Mouse (Mus musculus) midbrain, postnatal 0 days (tissue): Measurements from ENCODE around the gene Tpk1. TPM values are rescaled to one million over a fixed set of nuclear protein-coding genes. Genes with fewer than 3 reads are reported as not detected.

Source experiments
- ATAC-seq: fragments of 200-750 bp; cut with Nextera tagmentation; 2 replicates; pipeline ENCODE4 v1.8.0; 2017; ENCODE audit warnings: moderate number of reproducible peaks, mild to moderate bottlenecking, moderate TSS enrichment, moderate library complexity; ENCODE audit not compliant: low FRiP score
- DNase-seq: peaks from one replicate; pipeline ENCODE4 v3.0.0-alpha.2; 2015; ENCODE audit warnings: low spot score
- H3K27ac ChIP-seq: fragments of 300-500 bp; sonication (generic); 2 replicates; pipeline ENCODE4 v1.5.1; 2014; ENCODE audit warnings: low read depth, mild to moderate bottlenecking, low read length, mixed read lengths
- H3K27me3 ChIP-seq: fragments of 300-500 bp; sonication (generic); 2 replicates; pipeline ENCODE4 v1.6.1; 2014; ENCODE audit warnings: low read length, control low read depth, mixed read lengths; ENCODE audit not compliant: insufficient read depth
- H3K36me3 ChIP-seq: fragments of 300-500 bp; sonication (generic); 2 replicates; pipeline ENCODE4 v1.6.1; 2014; ENCODE audit warnings: low read length, control low read depth, mixed read lengths; ENCODE audit not compliant: insufficient read depth
- H3K4me1 ChIP-seq: fragments of 300-500 bp; sonication (generic); 2 replicates; pipeline ENCODE4 v1.6.1; 2014; ENCODE audit warnings: mild to moderate bottlenecking, control low read depth, antibody characterized with exemption, low read length, mixed read lengths; ENCODE audit not compliant: insufficient read depth
- H3K4me2 ChIP-seq: fragments of 300-500 bp; sonication (generic); 2 replicates; pipeline ENCODE4 v1.6.1; 2014; ENCODE audit warnings: low read depth, mild to moderate bottlenecking, low read length, mixed read lengths; ENCODE audit not compliant: poor library complexity, severe bottlenecking
- H3K4me3 ChIP-seq: fragments of 300-500 bp; sonication (generic); 2 replicates; pipeline ENCODE4 v1.5.1; 2014; ENCODE audit warnings: low read depth, mild to moderate bottlenecking, low read length, moderate library complexity
- H3K9ac ChIP-seq: fragments of 300-500 bp; sonication (generic); replicated peaks from 2 replicates; pipeline ENCODE4 v1.6.1; 2014; ENCODE audit warnings: mild to moderate bottlenecking, low read length, moderate library complexity, mixed read lengths; ENCODE audit not compliant: poor library complexity, severe bottlenecking
- H3K9me3 ChIP-seq: fragments of 300-500 bp; sonication (generic); 2 replicates; pipeline ENCODE4 v1.6.1; 2016; ENCODE audit warnings: low read length, control low read depth
- CTCF ChIP-seq: IDR thresholded peaks from 2 replicates; pipeline ENCODE4 v1.5.1; 2016; ENCODE audit warnings: antibody characterized with exemption, mild to moderate bottlenecking
- WGBS: fragments of 180-500 bp; shearing (Covaris S2); extraction: QIAGEN DNeasy Blood & Tissue Kit; methylation state at CpG from one replicate; pipeline ENCODE4 v1.1.7; 2014; 5-methylcytosine and 5-hydroxymethylcytosine counted together
- polyA plus RNA-seq: library from polyadenylated mRNA; unstranded; fragments of >200 nt; fragmentation: Nextera tagmentation; extraction: Ambion mirVana; gene quantifications from 2 replicates; pipeline ENCODE4 v1.2.1, GENCODE M21; 2015
- total RNA-seq: library from RNA; depleted of rRNA; stranded (reverse); fragments of >200 nt; gene quantifications from 2 replicates; pipeline ENCODE4 v1.2.3, GENCODE M21; 2014

The Tpk1 gene
- total and polyA plus RNA-seq, 2 experiments from 2014 or later: 4.4 to 6.0 TPM

GRCm38 (mm10) chr6:43435987-43436541 lies 230.0 kb downstream of the Tpk1 start:
- H3K4me2 ChIP-seq: no peak overlapping the region
- no peaks in the 10 kb centered on the region for H3K4me1 ChIP-seq
- no peaks in the 10 kb centered on the region for H3K27me3 ChIP-seq
- peak; percentile 84 for DNase-seq
- H3K9me3 ChIP-seq: no peaks in the 10 kb centered on the region
- H3K27ac ChIP-seq: no peak overlapping the region
- no peak for ATAC-seq
- no peak overlapping the region for H3K9ac ChIP-seq
- no peak overlapping the region for H3K4me3 ChIP-seq
- 59% methylated on average over 2 of the region's 2 CpGs for WGBS
- no peaks in the 10 kb centered on the region for H3K36me3 ChIP-seq
- TF ChIP-seq CTCF: no peak

- DNase-seq (no peak), ATAC-seq (no peak)
- no peak overlapping the region for H3K4me2 ChIP-seq
- H3K4me1 ChIP-seq: no peaks in the 10 kb centered on the region
- H3K27me3 ChIP-seq: no peaks in the 10 kb centered on the region
- H3K9me3 ChIP-seq: no peaks in the 10 kb centered on the region
- TF ChIP-seq CTCF: no peak
- H3K4me3 ChIP-seq: no peak overlapping the region
- H3K27ac ChIP-seq: no peak overlapping the region
- no peak overlapping the region for H3K9ac ChIP-seq
- no peaks in the 10 kb centered on the region for H3K36me3 ChIP-seq
- WGBS: 94% methylated on average over 1 of the region's 1 CpGs
Measured at GRCm38 (mm10) chr6:43434365-43434764, 231.7 kb downstream of the Tpk1 start.

GRCm38 (mm10) chr6:43424978-43425377 lies 241.1 kb downstream of the Tpk1 start:
- DNase-seq (no peak), ATAC-seq (no peak)
- H3K27me3 ChIP-seq: no peaks in the 10 kb centered on the region
- no peak overlapping the region for H3K27ac ChIP-seq
- 56% methylated on average over 4 of the region's 4 CpGs for WGBS
- H3K36me3 ChIP-seq: no peaks in the 10 kb centered on the region
- no peaks in the 10 kb centered on the region for H3K9me3 ChIP-seq
- H3K9ac ChIP-seq: no peak overlapping the region
- TF ChIP-seq CTCF: peak; percentile 39; the same call in 1 of the 2 replicates
- no peaks in the 10 kb centered on the region for H3K4me1 ChIP-seq
- H3K4me3 ChIP-seq: no peak overlapping the region
- H3K4me2 ChIP-seq: no peak overlapping the region

GRCm38 (mm10) chr6:43420358-43420979 lies 245.6 kb downstream of the Tpk1 start:
- no peak for TF ChIP-seq CTCF
- no peak for ATAC-seq
- no peak overlapping the region for H3K27ac ChIP-seq
- H3K36me3 ChIP-seq: no peaks in the 10 kb centered on the region
- no peak for DNase-seq
- H3K9ac ChIP-seq: no peak overlapping the region
- H3K27me3 ChIP-seq: no peaks in the 10 kb centered on the region
- WGBS: 72% methylated on average over 7 of the region's 7 CpGs
- no peaks in the 10 kb centered on the region for H3K4me1 ChIP-seq
- H3K9me3 ChIP-seq: no peaks in the 10 kb centered on the region
- no peak overlapping the region for H3K4me2 ChIP-seq
- no peak overlapping the region for H3K4me3 ChIP-seq

- H3K27ac ChIP-seq: no peak overlapping the region
- 96% methylated on average over 1 of the region's 1 CpGs for WGBS
- ATAC-seq: no peak
- H3K4me2 ChIP-seq: no peak overlapping the region
- H3K4me1 ChIP-seq: no peaks in the 10 kb centered on the region
- H3K36me3 ChIP-seq: no peaks in the 10 kb centered on the region
- no peak for TF ChIP-seq CTCF
- H3K9ac ChIP-seq: no peak overlapping the region
- H3K9me3 ChIP-seq: no peaks in the 10 kb centered on the region
- no peaks in the 10 kb centered on the region for H3K27me3 ChIP-seq
- H3K4me3 ChIP-seq: no peak overlapping the region
- no peak for DNase-seq
Measured at GRCm38 (mm10) chr6:43408949-43409348, 257.1 kb downstream of the Tpk1 start.

GRCm38 (mm10) chr6:43403076-43403475 lies 263.0 kb downstream of the Tpk1 start:
- ATAC-seq: no peak
- Histone ChIP-seq H3K4me3 (no peak overlapping the region), H3K27me3 (no peaks in the 10 kb centered on the region), H3K4me2 (no peak overlapping the region), H3K4me1 (no peaks in the 10 kb centered on the region), H3K36me3 (no peaks in the 10 kb centered on the region), H3K9me3 (no peaks in the 10 kb centered on the region), H3K27ac (no peak overlapping the region), H3K9ac (no peak overlapping the region)
- no peak for TF ChIP-seq CTCF
- WGBS: 59% methylated on average over 3 of the region's 3 CpGs
- DNase-seq: no peak
